Mouse (Mus musculus): Measurements from ENCODE around the gene Park7. TPM values are rescaled to one million over a fixed set of nuclear protein-coding genes. Genes with fewer than 3 reads are reported as not detected.
"Not testable (repeated sequence)": the region's sequence is repeated elsewhere in the genome, so short reads cannot be mapped to it uniquely, and the experiment has no call there.

The Park7 gene
- total and polyA plus RNA-seq, 3 experiments, result 148 to 265 (median 234) TPM

- TF ChIP-seq CTCF (IDR thresholded peaks at IDR 0.05), result no peak
- no peak for TF ChIP-seq POLR2A (IDR thresholded peaks at IDR 0.05; ENCODE audit: insufficient read depth, low read depth, low read length)
- TF ChIP-seq EP300 (IDR thresholded peaks at IDR 0.05; ENCODE audit: insufficient read depth, low read depth, low read length), result no peak
- Histone ChIP-seq H3K27ac (no peak overlapping the region), H3K79me2 (replicated peaks; ENCODE audit: control insufficient read depth, insufficient read depth, low read length) (no peaks in the 10 kb centered on the region), H3K9ac (ENCODE audit: low read depth, low read length) (no peak overlapping the region), H3K4me3 (no peak overlapping the region), H3K36me3 (ENCODE audit: control insufficient read depth, insufficient read depth, low read length) (no peaks in the 10 kb centered on the region), H3K4me1 (ENCODE audit: control insufficient read depth, insufficient read depth, low read length) (peaks cover 8% of the 10 kb centered on the region), H3K27me3 (ENCODE audit: control insufficient read depth, insufficient read depth, low read length) (no peaks in the 10 kb centered on the region)
- intact Hi-C loops (cut with DNase I), result no loop called here
- WGBS, result 80% methylated on average over 10 of the region's 10 CpGs
- no peak for DNase-seq
These were observed 38.8 kb downstream of the Park7 start for GRCm38 (mm10) chr4:150875393-150875792.

DNA sequence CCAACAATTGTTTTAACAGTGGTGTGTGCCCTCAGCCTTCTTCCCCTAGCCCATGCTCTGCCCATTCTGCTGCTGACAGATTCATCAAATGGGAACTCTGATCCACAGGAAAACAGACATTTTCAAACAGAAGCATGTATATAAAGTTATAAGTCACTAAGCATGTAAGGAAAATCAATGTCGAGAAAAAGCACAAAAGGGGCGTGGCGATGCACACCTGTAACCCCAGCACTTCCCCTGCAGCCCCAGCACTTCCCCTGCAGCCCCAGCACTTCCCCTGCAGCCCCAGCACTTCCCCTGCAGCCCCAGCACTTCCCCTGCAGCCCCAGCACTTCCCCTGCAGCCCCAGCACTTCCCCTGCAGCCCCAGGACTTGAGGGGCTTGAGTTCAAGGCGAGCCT lies 39.8 kb downstream of the Park7 start:
- H3K9ac ChIP-seq (ENCODE audit: low read depth, low read length); H3K27me3 ChIP-seq (ENCODE audit: control insufficient read depth, insufficient read depth, low read length); H3K36me3 ChIP-seq (ENCODE audit: control insufficient read depth, insufficient read depth, low read length); H3K4me3 ChIP-seq; H3K27ac ChIP-seq; intact Hi-C loops (cut with DNase I); H3K79me2 ChIP-seq (replicated peaks; ENCODE audit: control insufficient read depth, insufficient read depth, low read length); DNase-seq: not testable (repeated sequence)
- 52% methylated on average over 4 of the region's 4 CpGs for WGBS
- H3K4me1 ChIP-seq (ENCODE audit: control insufficient read depth, insufficient read depth, low read length), result peaks cover 13% of the 10 kb centered on the region

DNA sequence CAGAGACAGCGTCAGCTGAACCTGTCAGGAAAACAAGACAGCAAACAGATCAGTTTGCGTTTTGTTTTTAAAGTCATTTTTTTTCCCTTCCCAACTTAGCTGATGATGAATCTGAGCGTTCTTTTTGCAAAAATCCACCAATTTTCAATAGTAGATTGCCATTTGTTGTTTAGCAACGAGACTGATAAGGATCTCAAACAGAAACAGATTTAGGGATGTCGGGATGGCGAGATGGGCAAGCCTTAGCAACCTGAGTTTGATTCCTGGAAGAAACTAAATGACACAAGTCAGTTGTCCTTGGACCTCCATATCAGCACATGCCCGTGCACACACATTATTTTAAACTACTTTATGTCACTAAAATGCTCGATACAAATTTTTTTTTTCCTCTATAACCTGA lies 41.6 kb downstream of the Park7 start:
- Histone ChIP-seq H3K27ac (no peak overlapping the region), H3K27me3 (ENCODE audit: control insufficient read depth, insufficient read depth, low read length) (no peaks in the 10 kb centered on the region), H3K4me1 (ENCODE audit: control insufficient read depth, insufficient read depth, low read length) (peaks cover 15% of the 10 kb centered on the region), H3K4me3 (no peak overlapping the region), H3K9ac (ENCODE audit: low read depth, low read length) (no peak overlapping the region), H3K36me3 (ENCODE audit: control insufficient read depth, insufficient read depth, low read length) (peaks cover 2% of the 10 kb centered on the region; the same call in 1 of the 2 replicates), H3K79me2 (replicated peaks; ENCODE audit: control insufficient read depth, insufficient read depth, low read length) (no peaks in the 10 kb centered on the region)
- 84% methylated on average over 8 of the region's 8 CpGs for WGBS
- intact Hi-C loops (cut with DNase I), result no loop called here
- DNase-seq, result no peak
- TF ChIP-seq CTCF (IDR thresholded peaks at IDR 0.05) (no peak), EP300 (IDR thresholded peaks at IDR 0.05; ENCODE audit: insufficient read depth, low read depth, low read length) (no peak), POLR2A (IDR thresholded peaks at IDR 0.05; ENCODE audit: insufficient read depth, low read depth, low read length) (no peak)

GRCm38 (mm10) chr4:150872139-150872651 lies 42.0 kb downstream of the Park7 start:
- H3K9ac ChIP-seq (ENCODE audit: low read depth, low read length), result no peak overlapping the region

DNA sequence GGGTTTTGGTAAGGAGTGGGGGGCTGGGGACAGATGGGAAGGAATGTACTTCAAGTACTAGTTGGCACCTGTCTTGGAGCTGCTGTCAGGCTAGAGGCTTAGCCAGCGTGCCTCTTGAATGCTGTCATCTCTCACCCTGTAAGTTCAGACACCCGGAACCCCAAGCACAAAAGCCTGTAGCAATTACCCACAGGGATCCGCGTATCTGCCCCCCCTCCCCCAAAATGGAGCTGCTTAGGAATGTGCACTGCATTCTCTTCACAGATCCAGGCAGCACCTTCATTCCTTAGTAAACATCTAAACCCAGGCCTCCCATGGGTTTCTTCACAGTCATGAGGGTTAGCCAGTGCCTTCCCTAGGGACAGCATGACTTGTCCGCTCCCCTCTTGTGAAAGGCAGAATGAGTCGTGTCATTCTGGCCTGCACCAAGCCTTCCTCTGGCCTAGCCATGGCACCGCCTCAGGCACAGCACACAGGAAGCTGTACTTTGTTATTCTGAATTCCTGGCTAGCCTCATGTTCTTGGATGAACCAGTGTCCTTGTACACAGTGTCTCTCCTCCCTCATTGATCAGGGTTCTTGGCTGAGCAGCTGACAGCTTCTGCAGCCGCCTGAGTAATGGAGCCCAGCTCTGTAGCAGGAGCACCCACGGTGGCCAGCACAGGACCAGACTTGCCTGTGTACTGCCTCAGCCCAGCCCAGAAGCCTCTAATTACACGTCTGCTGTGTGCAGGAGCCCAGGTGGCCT lies 42.7 kb downstream of the Park7 start:
- peaks cover 2% of the 10 kb centered on the region; the same call in 1 of the 2 replicates for H3K36me3 ChIP-seq (ENCODE audit: control insufficient read depth, insufficient read depth, low read length)
- no peak overlapping the region for H3K4me3 ChIP-seq
- H3K4me1 ChIP-seq (ENCODE audit: control insufficient read depth, insufficient read depth, low read length), result peaks cover 15% of the 10 kb centered on the region
- no peaks in the 10 kb centered on the region for H3K79me2 ChIP-seq (replicated peaks; ENCODE audit: control insufficient read depth, insufficient read depth, low read length)
- peak; percentile 57; the same call in 1 of the 2 replicates for TF ChIP-seq EP300 (IDR thresholded peaks at IDR 0.05; ENCODE audit: insufficient read depth, low read depth, low read length)
- TF ChIP-seq CTCF (IDR thresholded peaks at IDR 0.05), result no peak
- H3K9ac ChIP-seq (ENCODE audit: low read depth, low read length), result no peak overlapping the region
- peak overlapping the region; percentile 33 for H3K27ac ChIP-seq
- peak; percentile 59 to 69 for DNase-seq
- H3K27me3 ChIP-seq (ENCODE audit: control insufficient read depth, insufficient read depth, low read length), result no peaks in the 10 kb centered on the region
- intact Hi-C loops (cut with DNase I), result no loop called here
- WGBS, result 47% methylated on average over 10 of the region's 10 CpGs

More at GRCm38 (mm10) chr4:150872139-150872651, 42.0 kb downstream of the Park7 start:
- H3K4me1 ChIP-seq (ENCODE audit: control insufficient read depth, insufficient read depth, low read length), result peaks cover 15% of the 10 kb centered on the region
- WGBS, result 70% methylated on average over 9 of the region's 9 CpGs
- no peaks in the 10 kb centered on the region for H3K79me2 ChIP-seq (replicated peaks; ENCODE audit: control insufficient read depth, insufficient read depth, low read length)
- peak overlapping the region; percentile 33 for H3K27ac ChIP-seq
- H3K27me3 ChIP-seq (ENCODE audit: control insufficient read depth, insufficient read depth, low read length), result no peaks in the 10 kb centered on the region
- no peak for TF ChIP-seq POLR2A (IDR thresholded peaks at IDR 0.05; ENCODE audit: insufficient read depth, low read depth, low read length)
- TF ChIP-seq EP300 (IDR thresholded peaks at IDR 0.05; ENCODE audit: insufficient read depth, low read depth, low read length), result no peak
- no peak for TF ChIP-seq CTCF (IDR thresholded peaks at IDR 0.05)
- no peak overlapping the region for H3K4me3 ChIP-seq
- intact Hi-C loops (cut with DNase I), result no loop called here
- peak in 1 of 2 experiments; percentile 40 for DNase-seq
- peaks cover 2% of the 10 kb centered on the region; the same call in 1 of the 2 replicates for H3K36me3 ChIP-seq (ENCODE audit: control insufficient read depth, insufficient read depth, low read length)

DNA sequence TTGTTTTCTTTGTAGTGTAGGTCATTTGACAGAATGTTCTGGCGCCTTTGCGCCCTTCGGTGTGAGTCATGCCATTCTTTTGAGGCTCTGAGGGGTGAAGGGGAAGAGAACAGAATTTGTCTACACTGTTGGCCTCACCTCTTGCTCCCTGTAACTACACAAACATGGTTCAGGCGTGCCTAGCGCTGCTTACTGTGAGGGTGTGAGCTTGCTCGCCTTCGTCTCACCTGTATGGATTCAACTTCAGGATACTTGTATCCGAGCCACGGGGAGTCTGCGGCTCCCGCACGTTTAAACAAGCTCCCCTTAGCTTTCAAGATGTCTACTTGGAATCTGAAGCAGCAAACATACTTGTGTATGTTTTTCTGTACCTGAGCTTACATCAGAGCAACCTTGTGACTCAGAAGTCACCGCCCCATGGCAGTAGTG lies 43.3 kb downstream of the Park7 start:
- intact Hi-C loops (cut with DNase I), result no loop called here
- H3K79me2 ChIP-seq (replicated peaks; ENCODE audit: control insufficient read depth, insufficient read depth, low read length), result no peaks in the 10 kb centered on the region
- DNase-seq, result no peak
- H3K27me3 ChIP-seq (ENCODE audit: control insufficient read depth, insufficient read depth, low read length), result no peaks in the 10 kb centered on the region
- no peak overlapping the region for H3K4me3 ChIP-seq
- WGBS, result 86% methylated on average over 13 of the region's 13 CpGs
- H3K4me1 ChIP-seq (ENCODE audit: control insufficient read depth, insufficient read depth, low read length), result peaks cover 15% of the 10 kb centered on the region
- H3K9ac ChIP-seq (ENCODE audit: low read depth, low read length), result no peak overlapping the region
- TF ChIP-seq EP300 (IDR thresholded peaks at IDR 0.05; ENCODE audit: insufficient read depth, low read depth, low read length), result no peak
- no peak for TF ChIP-seq CTCF (IDR thresholded peaks at IDR 0.05)
- no peak for TF ChIP-seq POLR2A (IDR thresholded peaks at IDR 0.05; ENCODE audit: insufficient read depth, low read depth, low read length)
- peaks cover 2% of the 10 kb centered on the region; the same call in 1 of the 2 replicates for H3K36me3 ChIP-seq (ENCODE audit: control insufficient read depth, insufficient read depth, low read length)
- peak overlapping the region; percentile 27; the same call in 1 of the 2 replicates for H3K27ac ChIP-seq
